Mouse (Mus musculus) cerebellum, adult 11-12 months (tissue): ENCODE data around the gene Vps13c.
A peak's percentile ranks its signal among the peaks of the same experiment; 100 is the strongest.

ENCODE experiments used
- DNase-seq: peaks from one replicate; pipeline ENCODE4 v3.0.0; 2022

The Vps13c gene

GRCm38 (mm10) chr9:67883349-67883984 is 43.3 kb downstream of the Vps13c start:
- DNase-seq = no peak

- DNase-seq = no peak
Observed at GRCm38 (mm10) chr9:67884095-67884494, 43.9 kb downstream of the Vps13c start.

GRCm38 (mm10) chr9:67886981-67887720 is 47.0 kb downstream of the Vps13c start:
- DNase-seq = no peak

- DNase-seq = no peak
Observed at GRCm38 (mm10) chr9:67893474-67893873, 53.3 kb downstream of the Vps13c start.

GRCm38 (mm10) chr9:67896646-67897295 is 56.6 kb downstream of the Vps13c start:
- no peak for DNase-seq

- DNase-seq = no peak
Observed at GRCm38 (mm10) chr9:67900398-67900797, 60.2 kb downstream of the Vps13c start.

GRCm38 (mm10) chr9:67904355-67904754 is 64.2 kb downstream of the Vps13c start:
- no peak for DNase-seq

- DNase-seq = no peak
Observed at GRCm38 (mm10) chr9:67905541-67905940, 65.3 kb downstream of the Vps13c start.

GRCm38 (mm10) chr9:67914681-67915080 is 74.5 kb downstream of the Vps13c start:
- no peak for DNase-seq

- DNase-seq = no peak
Observed at GRCm38 (mm10) chr9:67922350-67922749, 82.2 kb downstream of the Vps13c start.

- no peak for DNase-seq
Observed at GRCm38 (mm10) chr9:67930629-67931028, 90.4 kb downstream of the Vps13c start.

- no peak for DNase-seq
Observed at GRCm38 (mm10) chr9:67937286-67937685, 97.1 kb downstream of the Vps13c start.

GRCm38 (mm10) chr9:67955466-67956010 is 115.3 kb downstream of the Vps13c start:
- DNase-seq = no peak

- no peak for DNase-seq
Observed at GRCm38 (mm10) chr9:67961953-67962352, 121.8 kb downstream of the Vps13c start.

- no peak for DNase-seq
Observed at GRCm38 (mm10) chr9:67965889-67966288, 125.7 kb downstream of the Vps13c start.

GRCm38 (mm10) chr9:67967011-67967410 is 126.8 kb downstream of the Vps13c start:
- no peak for DNase-seq

- DNase-seq = no peak
Observed at GRCm38 (mm10) chr9:67973451-67973850, 133.3 kb downstream of the Vps13c start.

- no peak for DNase-seq
Observed at GRCm38 (mm10) chr9:67975491-67975890, 135.3 kb downstream of the Vps13c start.

- DNase-seq = no peak
Observed at GRCm38 (mm10) chr9:68006566-68006965, 166.4 kb downstream of the Vps13c start.

GRCm38 (mm10) chr9:68014991-68015396 is 174.8 kb downstream of the Vps13c start:
- peak; percentile 59 for DNase-seq

GRCm38 (mm10) chr9:68016255-68016954 is 176.2 kb downstream of the Vps13c start:
- DNase-seq = peak; percentile 25

- DNase-seq = no peak
Observed at GRCm38 (mm10) chr9:68020776-68021365, 180.7 kb downstream of the Vps13c start.
